Mouse (Mus musculus) forebrain, postnatal 0 days (tissue): ENCODE results near the gene Agfg2. TPM values are rescaled to one million over a fixed set of nuclear protein-coding genes. Genes with fewer than 3 reads are reported as not detected.

ENCODE experiments used
- ATAC-seq: fragments of 200-750 bp; cut with Nextera tagmentation; 2 replicates; pipeline ENCODE4 v1.8.0; 2017; ENCODE audit warnings: mild to moderate bottlenecking, moderate library complexity
- DNase-seq: peaks from one replicate; pipeline ENCODE4 v3.0.0-alpha.2; 2015
- H3K27ac ChIP-seq: fragments of 300-500 bp; sonication (generic); 2 replicates; pipeline ENCODE4 v1.5.1; 2014; ENCODE audit warnings: low read depth, mild to moderate bottlenecking, antibody characterized with exemption, low read length, moderate library complexity, mixed read lengths
- H3K27me3 ChIP-seq: fragments of 300-500 bp; sonication (generic); 2 replicates; pipeline ENCODE4 v1.6.1; 2014; ENCODE audit warnings: mild to moderate bottlenecking, low read length, mixed read lengths; ENCODE audit not compliant: insufficient read depth
- H3K36me3 ChIP-seq: fragments of 300-500 bp; sonication (generic); 2 replicates; pipeline ENCODE4 v1.6.1; 2014; ENCODE audit warnings: mild to moderate bottlenecking, moderate library complexity; ENCODE audit not compliant: insufficient read depth
- H3K4me1 ChIP-seq: fragments of 300-500 bp; sonication (generic); 2 replicates; pipeline ENCODE4 v1.6.1; 2014; ENCODE audit warnings: antibody characterized with exemption; ENCODE audit not compliant: insufficient read depth
- H3K4me2 ChIP-seq: fragments of 300-500 bp; sonication (generic); 2 replicates; pipeline ENCODE4 v1.6.1; 2014; ENCODE audit warnings: low read depth, mild to moderate bottlenecking, moderate library complexity
- H3K4me3 ChIP-seq: fragments of 300-500 bp; sonication (generic); 2 replicates; pipeline ENCODE4 v1.5.1; 2014; ENCODE audit warnings: low read depth, low read length, mixed read lengths
- H3K9ac ChIP-seq: fragments of 300-500 bp; sonication (generic); 2 replicates; pipeline ENCODE4 v1.6.1; 2014; ENCODE audit warnings: mild to moderate bottlenecking
- H3K9me3 ChIP-seq: fragments of 300-500 bp; sonication (generic); 2 replicates; pipeline ENCODE4 v1.6.1; 2016; ENCODE audit warnings: low read length
- CTCF ChIP-seq: sonication (generic); IDR thresholded peaks from 2 replicates; pipeline ENCODE4 v1.5.1; 2016; ENCODE audit warnings: antibody characterized with exemption, control low read depth, low read depth
- WGBS: fragments of 180-500 bp; shearing (Covaris S2); extraction: QIAGEN DNeasy Blood & Tissue Kit; methylation state at CpG from one replicate; pipeline ENCODE4 v1.1.7; 2014; 5-methylcytosine and 5-hydroxymethylcytosine counted together
- polyA plus RNA-seq: library from polyadenylated mRNA; unstranded; fragments of >200 nt; fragmentation: Nextera tagmentation; extraction: Ambion mirVana; gene quantifications from 2 replicates; pipeline ENCODE4 v1.2.1, GENCODE M21; 2015
- total RNA-seq: library from RNA; depleted of rRNA; stranded (reverse); fragments of >200 nt; gene quantifications from 2 replicates; pipeline ENCODE4 v1.2.3, GENCODE M21; 2014

Gene Agfg2
- total and polyA plus RNA-seq, 2 experiments from 2014 or later = 15.0 to 18.7 TPM

DNA sequence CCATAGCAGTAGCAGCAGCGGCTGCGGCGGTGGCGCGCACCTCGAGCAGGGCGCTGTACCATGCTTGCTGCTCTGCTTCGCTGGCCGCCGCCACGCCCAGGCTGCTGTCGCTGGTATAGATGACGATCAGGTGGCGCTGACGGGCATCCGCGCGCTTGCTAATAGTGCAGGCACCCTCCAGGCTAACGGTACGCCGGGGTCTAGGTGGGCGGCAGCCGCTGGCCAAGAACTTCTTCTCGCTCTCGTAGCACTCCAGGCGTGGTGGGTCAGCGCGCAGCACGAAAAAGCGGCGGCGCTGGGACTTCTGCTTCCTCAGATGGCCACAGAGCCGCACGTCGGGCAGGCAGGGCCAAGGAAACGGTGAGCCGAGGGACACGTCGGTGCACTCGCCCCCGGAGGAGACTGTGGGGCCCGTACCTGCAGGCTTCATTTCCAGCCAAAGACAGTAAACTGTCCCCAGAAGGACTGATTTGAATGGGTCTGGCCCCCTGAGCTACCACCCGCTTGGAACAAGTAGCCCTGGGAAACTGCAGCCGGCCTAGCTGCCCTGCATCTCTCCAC lies 39.4 kb downstream of the Agfg2 start:
- no peaks in the 10 kb centered on the region for H3K4me1 ChIP-seq
- ATAC-seq = no peak
- no peaks in the 10 kb centered on the region for H3K9me3 ChIP-seq
- no peak for TF ChIP-seq CTCF
- peaks cover 8% of the 10 kb centered on the region for H3K36me3 ChIP-seq
- no peak for DNase-seq
- no peak overlapping the region; the same call in 1 of the 2 replicates for H3K9ac ChIP-seq
- WGBS = 4% methylated on average over 44 of the region's 44 CpGs
- peaks cover 14% of the 10 kb centered on the region for H3K27me3 ChIP-seq
- H3K27ac ChIP-seq = no peak overlapping the region
- H3K4me2 ChIP-seq = peak overlapping the region; percentile 44
- H3K4me3 ChIP-seq = peak overlapping the region; percentile 18

DNA sequence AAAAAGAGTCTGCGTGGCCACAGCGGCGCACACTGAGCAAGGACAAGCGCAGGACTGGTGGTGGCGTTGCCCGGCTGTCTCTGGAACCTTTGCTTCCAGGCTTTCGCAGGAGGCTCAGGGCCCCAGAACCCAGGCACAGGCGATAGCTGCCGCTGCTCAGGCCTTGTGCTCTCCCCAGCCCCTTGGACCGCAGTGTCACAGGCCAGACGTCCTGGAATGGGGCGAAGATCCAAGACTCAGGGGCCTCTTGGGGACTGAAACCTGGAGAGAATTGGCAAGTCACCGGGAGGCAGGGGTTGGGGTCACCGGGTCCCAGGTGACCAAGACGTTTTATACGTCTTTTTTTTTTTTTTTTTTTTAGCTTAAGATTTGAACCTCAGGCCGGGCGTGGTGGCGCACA lies 40.0 kb downstream of the Agfg2 start:
- Histone ChIP-seq H3K4me3 (no peak overlapping the region), H3K27me3 (peaks cover 14% of the 10 kb centered on the region), H3K36me3 (peaks cover 15% of the 10 kb centered on the region), H3K4me2 (no peak overlapping the region), H3K4me1 (no peaks in the 10 kb centered on the region), H3K27ac (no peak overlapping the region), H3K9ac (no peak overlapping the region), H3K9me3 (no peaks in the 10 kb centered on the region)
- no peak for TF ChIP-seq CTCF
- 48% methylated on average over 19 of the region's 19 CpGs for WGBS
- ATAC-seq (no peak), DNase-seq (no peak)

DNA sequence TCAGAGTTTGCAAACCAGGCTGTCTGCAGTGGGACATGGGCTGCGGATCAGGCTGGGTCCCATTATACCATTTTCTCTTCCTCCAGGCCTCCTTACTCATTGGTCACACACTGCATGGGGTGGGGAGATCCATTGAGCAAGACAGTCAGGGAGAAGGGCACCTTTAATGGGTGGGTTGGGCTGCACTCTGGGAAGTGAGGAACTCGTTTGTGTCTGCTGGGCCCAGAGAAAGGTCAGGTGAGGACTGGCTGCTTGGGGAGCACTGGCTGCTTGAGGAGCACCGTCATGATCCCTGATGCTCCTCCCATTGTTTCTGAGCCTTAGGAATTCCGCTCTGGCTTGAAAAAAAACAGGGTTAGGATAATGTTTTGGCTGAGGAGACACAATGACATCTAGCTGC lies 41.6 kb downstream of the Agfg2 start:
- Histone ChIP-seq H3K36me3 (peaks cover 30% of the 10 kb centered on the region), H3K9ac (no peak overlapping the region), H3K27ac (no peak overlapping the region), H3K9me3 (no peaks in the 10 kb centered on the region), H3K4me3 (no peak overlapping the region), H3K4me1 (no peaks in the 10 kb centered on the region), H3K27me3 (peaks cover 14% of the 10 kb centered on the region), H3K4me2 (no peak overlapping the region)
- DNase-seq (no peak), ATAC-seq (no peak)
- WGBS = 50% methylated on average over 4 of the region's 4 CpGs
- no peak for TF ChIP-seq CTCF

DNA sequence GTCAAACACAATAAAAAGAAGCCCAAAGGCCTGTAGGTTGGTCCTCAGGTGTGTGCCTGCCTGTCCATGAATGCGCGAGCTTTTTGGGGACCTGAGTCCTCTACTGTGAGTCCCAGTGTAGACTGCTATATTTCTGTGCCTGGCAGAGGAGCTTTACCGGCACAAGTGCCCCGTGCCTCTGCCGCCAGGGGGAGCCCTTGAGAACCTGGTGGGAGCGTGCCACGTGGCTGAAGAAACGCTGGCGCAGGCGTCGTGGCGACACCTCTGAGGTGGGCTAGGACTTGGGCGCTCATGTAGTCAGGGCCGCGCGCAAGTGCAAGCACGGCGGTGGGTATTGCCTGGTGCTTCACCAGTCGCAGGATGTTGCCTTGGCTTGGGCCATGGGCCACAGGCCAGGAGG lies 43.5 kb downstream of the Agfg2 start, which contains the start of gene Sap25:
TSS of gene Sap25 (plus strand) at position 281 of the 400 bp plus-strand sequence.
- no peak for DNase-seq
- peak; percentile 25 for TF ChIP-seq CTCF
- Histone ChIP-seq H3K4me2 (no peak within 1 kb of the TSS), H3K9ac (no peak within 1 kb of the TSS), H3K4me3 (no peak within 1 kb of the TSS), H3K36me3 (peaks cover 49% of the 10 kb centered on the region), H3K9me3 (no peaks in the 10 kb centered on the region), H3K4me1 (no peaks in the 10 kb centered on the region), H3K27me3 (peaks cover 9% of the 10 kb centered on the region), H3K27ac (no peak within 1 kb of the TSS)
- 87% methylated on average over 19 of the region's 19 CpGs for WGBS
- ATAC-seq = no peak

DNA sequence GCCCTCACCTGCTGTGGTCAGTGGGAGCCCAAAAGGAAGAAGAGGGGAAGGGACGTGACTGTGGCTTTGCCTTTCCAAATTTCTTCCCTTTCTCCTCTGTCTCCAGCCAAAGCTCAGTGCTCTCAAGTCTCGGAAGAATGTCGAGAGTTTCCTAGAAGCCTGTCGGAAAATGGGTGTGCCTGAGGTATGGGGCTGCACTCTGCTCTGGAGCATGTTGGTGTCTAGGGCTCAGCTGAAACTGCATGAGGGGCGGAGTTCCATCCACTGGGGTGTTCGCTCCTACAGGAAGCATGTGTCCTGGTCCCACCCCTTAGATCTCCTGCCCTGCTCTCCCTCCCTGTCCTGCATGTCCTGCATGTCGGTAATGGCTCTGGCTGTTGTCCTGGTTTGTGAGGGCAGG lies 45.1 kb downstream of the Agfg2 start:
- ATAC-seq (no peak), DNase-seq (no peak)
- Histone ChIP-seq H3K9me3 (no peaks in the 10 kb centered on the region), H3K36me3 (peaks cover 59% of the 10 kb centered on the region), H3K4me2 (no peak overlapping the region), H3K27me3 (no peaks in the 10 kb centered on the region; the same call in none of the 2 replicates), H3K9ac (no peak overlapping the region), H3K27ac (no peak overlapping the region), H3K4me1 (no peaks in the 10 kb centered on the region), H3K4me3 (no peak overlapping the region)
- 86% methylated on average over 7 of the region's 7 CpGs for WGBS
- no peak for TF ChIP-seq CTCF

DNA sequence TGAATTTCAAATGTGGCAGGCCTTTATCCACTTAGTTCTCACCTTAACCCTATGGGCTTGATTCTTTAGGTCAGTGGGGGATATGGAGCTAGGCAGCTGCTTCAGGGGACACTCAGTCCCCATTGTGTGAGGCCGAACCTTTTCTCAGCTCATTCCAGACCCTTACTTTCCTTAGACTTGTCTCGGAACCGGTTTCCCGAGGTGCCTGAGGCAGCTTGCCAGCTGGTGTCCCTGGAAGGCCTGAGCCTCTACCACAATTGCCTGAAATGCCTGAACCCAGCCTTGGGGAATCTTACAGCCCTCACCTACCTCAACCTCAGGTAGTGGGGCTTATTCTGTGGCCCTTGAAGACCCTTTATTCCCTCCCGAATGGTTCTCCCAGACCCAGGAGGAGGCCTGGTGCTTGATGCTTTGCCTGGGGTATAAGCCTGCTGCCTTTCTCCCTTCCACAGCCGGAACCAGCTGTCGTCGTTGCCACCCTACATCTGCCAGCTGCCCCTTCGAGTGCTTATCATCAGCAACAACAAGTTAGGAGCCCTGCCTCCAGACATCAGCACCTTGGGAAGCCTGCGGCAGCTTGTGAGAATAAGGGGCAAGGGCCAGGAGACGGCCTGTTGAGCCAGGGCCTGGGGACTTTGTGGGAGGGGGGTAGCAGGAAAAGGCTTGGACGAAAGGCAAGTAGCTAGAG lies 51.0 kb downstream of the Agfg2 start:
- WGBS = 83% methylated on average over 12 of the region's 12 CpGs
- no peak overlapping the region for H3K9ac ChIP-seq
- H3K4me2 ChIP-seq = no peak overlapping the region
- no peak overlapping the region for H3K27ac ChIP-seq
- DNase-seq (no peak), ATAC-seq (no peak)
- peaks cover 9% of the 10 kb centered on the region for H3K4me1 ChIP-seq
- no peak for TF ChIP-seq CTCF
- H3K9me3 ChIP-seq = no peaks in the 10 kb centered on the region
- no peak overlapping the region for H3K4me3 ChIP-seq
- H3K27me3 ChIP-seq = no peaks in the 10 kb centered on the region
- H3K36me3 ChIP-seq = peaks cover 43% of the 10 kb centered on the region

DNA sequence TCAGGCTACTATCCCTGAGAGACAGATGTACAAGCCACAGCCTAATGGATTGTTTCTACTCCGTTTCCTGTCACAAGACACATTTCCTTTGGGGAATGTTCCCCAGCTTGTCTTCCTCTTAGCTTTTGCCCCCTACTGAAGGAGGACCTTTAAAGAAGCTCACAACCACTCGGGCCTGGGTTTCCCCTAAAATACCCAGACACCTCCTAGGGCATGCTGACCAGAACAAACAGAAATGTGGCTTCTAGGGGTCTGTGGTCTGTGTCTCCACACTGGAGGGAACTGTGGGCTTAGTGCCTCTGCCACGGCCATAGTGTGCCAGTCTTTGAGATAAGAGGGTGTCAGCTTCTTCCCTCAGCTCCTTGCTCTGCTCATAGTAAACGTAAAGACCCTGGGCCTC lies 52.9 kb downstream of the Agfg2 start:
- TF ChIP-seq CTCF = no peak
- Histone ChIP-seq H3K27ac (no peak overlapping the region), H3K27me3 (no peaks in the 10 kb centered on the region), H3K4me1 (peaks cover 14% of the 10 kb centered on the region), H3K9ac (no peak overlapping the region), H3K4me2 (no peak overlapping the region), H3K9me3 (no peaks in the 10 kb centered on the region), H3K36me3 (peaks cover 23% of the 10 kb centered on the region), H3K4me3 (no peak overlapping the region)
- 88% methylated on average over 4 of the region's 4 CpGs for WGBS
- ATAC-seq (no peak), DNase-seq (no peak)
